Mouse (Mus musculus) cerebellum, adult 18-20 months (tissue): ENCODE measurements around the gene Tbce.
A peak's percentile ranks its signal among the peaks of the same experiment; 100 is the strongest.

Source experiments
- DNase-seq, 2 experiments: peaks; one replicate each; pipeline ENCODE4 v3.0.0; 2021

Gene Tbce

GRCm38 (mm10) chr13:13965388-13965964 lies 74.0 kb downstream of the Tbce start:
- DNase-seq: no peak

GRCm38 (mm10) chr13:13961046-13961445 lies 78.4 kb downstream of the Tbce start:
- DNase-seq: no peak

- DNase-seq: no peak
Observed at GRCm38 (mm10) chr13:13960211-13960610, 79.2 kb downstream of the Tbce start.

- DNase-seq: no peak
Observed at GRCm38 (mm10) chr13:13956686-13957085, 82.8 kb downstream of the Tbce start.

GRCm38 (mm10) chr13:13954931-13955330 lies 84.5 kb downstream of the Tbce start:
- peak in 1 of 2 experiments; percentile 53 for DNase-seq

GRCm38 (mm10) chr13:13953874-13954832 lies 85.3 kb downstream of the Tbce start, which contains the start of gene B3galnt2:
Gene B3galnt2, plus strand, starts transcription at chr13:13954469.
- DNase-seq: peak; percentile 95 to 99
